Mouse (Mus musculus): ENCODE data around the gene Dclre1b. TPM values are rescaled to one million over a fixed set of nuclear protein-coding genes. Genes with fewer than 3 reads are reported as not detected.

Dclre1b gene
- polyA plus RNA-seq, 1 experiment: 17.5 TPM

- no peak overlapping the region for H3K27ac ChIP-seq (ENCODE audit: insufficient read depth, low read depth, low read length)
- no peak overlapping the region for H3K4me3 ChIP-seq (ENCODE audit: insufficient read depth, low read length)
- H3K4me1 ChIP-seq (ENCODE audit: control insufficient read depth, insufficient read depth, low read length): peaks cover 36% of the 10 kb centered on the region
- TF ChIP-seq POLR2A (IDR thresholded peaks at IDR 0.05; ENCODE audit: borderline replicate concordance, low read depth, low read length) (no peak), CTCF (IDR thresholded peaks at IDR 0.05; ENCODE audit: low read depth, low read length) (no peak)
Measured at GRCm38 (mm10) chr3:103774009-103774408, 35.2 kb downstream of the Dclre1b start.

DNA sequence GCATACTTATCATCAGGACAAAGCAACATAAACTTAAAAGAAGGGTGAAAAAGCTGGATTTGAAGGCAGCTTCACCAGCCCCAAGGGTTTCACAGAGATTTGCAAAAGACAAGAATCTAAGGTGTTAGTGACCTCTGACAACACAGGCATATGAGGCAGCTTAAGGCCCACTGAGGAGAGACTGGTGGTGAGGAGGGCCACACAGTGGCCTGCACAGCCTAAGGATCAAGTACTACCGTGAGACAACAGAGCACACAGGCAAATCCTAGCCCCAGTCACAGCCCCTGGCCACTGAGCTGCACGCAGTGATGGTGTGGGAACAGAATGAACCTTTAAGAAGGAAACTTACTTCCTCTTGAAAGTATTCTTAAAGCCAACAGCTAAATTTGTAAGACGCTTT lies 35.7 kb downstream of the Dclre1b start:
- H3K27ac ChIP-seq (ENCODE audit: insufficient read depth, low read depth, low read length): peak overlapping the region; percentile 14
- H3K4me1 ChIP-seq (ENCODE audit: control insufficient read depth, insufficient read depth, low read length): peaks cover 32% of the 10 kb centered on the region
- TF ChIP-seq CTCF (IDR thresholded peaks at IDR 0.05; ENCODE audit: low read depth, low read length): no peak
- no peak for TF ChIP-seq POLR2A (IDR thresholded peaks at IDR 0.05; ENCODE audit: borderline replicate concordance, low read depth, low read length)
- H3K4me3 ChIP-seq (ENCODE audit: insufficient read depth, low read length): no peak overlapping the region

GRCm38 (mm10) chr3:103772846-103773245 lies 36.4 kb downstream of the Dclre1b start:
- Histone ChIP-seq H3K4me1 (ENCODE audit: control insufficient read depth, insufficient read depth, low read length) (peaks cover 28% of the 10 kb centered on the region), H3K4me3 (ENCODE audit: insufficient read depth, low read length) (no peak overlapping the region), H3K27ac (ENCODE audit: insufficient read depth, low read depth, low read length) (no peak overlapping the region)
- TF ChIP-seq CTCF (IDR thresholded peaks at IDR 0.05; ENCODE audit: low read depth, low read length) (no peak), POLR2A (IDR thresholded peaks at IDR 0.05; ENCODE audit: borderline replicate concordance, low read depth, low read length) (no peak)

- TF ChIP-seq CTCF (IDR thresholded peaks at IDR 0.05; ENCODE audit: low read depth, low read length) (no peak), POLR2A (IDR thresholded peaks at IDR 0.05; ENCODE audit: borderline replicate concordance, low read depth, low read length) (no peak)
- no peak overlapping the region for H3K4me3 ChIP-seq (ENCODE audit: insufficient read depth, low read length)
Measured at GRCm38 (mm10) chr3:103771531-103772130, 37.6 kb downstream of the Dclre1b start.

DNA sequence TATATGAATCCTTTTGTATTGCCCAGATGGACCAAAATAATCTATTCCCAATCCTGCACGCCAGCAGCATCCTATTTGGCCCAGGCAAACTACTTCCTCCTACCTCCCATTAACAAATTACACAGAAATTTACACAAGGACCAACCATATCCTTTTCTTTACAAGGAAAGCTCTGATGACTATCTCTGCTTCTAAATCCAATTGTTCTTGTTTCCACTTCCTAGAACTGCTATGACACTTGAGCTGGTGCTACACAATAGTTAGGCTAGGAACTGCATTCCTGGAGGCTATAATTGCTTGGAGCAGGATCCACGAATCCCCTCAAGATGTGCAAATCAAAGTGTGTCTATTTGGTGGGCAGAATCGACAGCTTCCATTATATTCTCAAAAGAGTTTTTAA lies 42.5 kb downstream of the Dclre1b start:
- H3K27ac ChIP-seq (ENCODE audit: insufficient read depth, low read depth, low read length): no peak overlapping the region
- no peak overlapping the region for H3K4me3 ChIP-seq (ENCODE audit: insufficient read depth, low read length)
- H3K4me1 ChIP-seq (ENCODE audit: control insufficient read depth, insufficient read depth, low read length): peaks cover 4% of the 10 kb centered on the region
- TF ChIP-seq POLR2A (IDR thresholded peaks at IDR 0.05; ENCODE audit: borderline replicate concordance, low read depth, low read length): no peak
- no peak for TF ChIP-seq CTCF (IDR thresholded peaks at IDR 0.05; ENCODE audit: low read depth, low read length)

More at GRCm38 (mm10) chr3:103771531-103772130, 37.6 kb downstream of the Dclre1b start:
- H3K4me1 ChIP-seq (ENCODE audit: control insufficient read depth, insufficient read depth, low read length): peaks cover 28% of the 10 kb centered on the region
- no peak overlapping the region for H3K27ac ChIP-seq (ENCODE audit: insufficient read depth, low read depth, low read length)

DNA sequence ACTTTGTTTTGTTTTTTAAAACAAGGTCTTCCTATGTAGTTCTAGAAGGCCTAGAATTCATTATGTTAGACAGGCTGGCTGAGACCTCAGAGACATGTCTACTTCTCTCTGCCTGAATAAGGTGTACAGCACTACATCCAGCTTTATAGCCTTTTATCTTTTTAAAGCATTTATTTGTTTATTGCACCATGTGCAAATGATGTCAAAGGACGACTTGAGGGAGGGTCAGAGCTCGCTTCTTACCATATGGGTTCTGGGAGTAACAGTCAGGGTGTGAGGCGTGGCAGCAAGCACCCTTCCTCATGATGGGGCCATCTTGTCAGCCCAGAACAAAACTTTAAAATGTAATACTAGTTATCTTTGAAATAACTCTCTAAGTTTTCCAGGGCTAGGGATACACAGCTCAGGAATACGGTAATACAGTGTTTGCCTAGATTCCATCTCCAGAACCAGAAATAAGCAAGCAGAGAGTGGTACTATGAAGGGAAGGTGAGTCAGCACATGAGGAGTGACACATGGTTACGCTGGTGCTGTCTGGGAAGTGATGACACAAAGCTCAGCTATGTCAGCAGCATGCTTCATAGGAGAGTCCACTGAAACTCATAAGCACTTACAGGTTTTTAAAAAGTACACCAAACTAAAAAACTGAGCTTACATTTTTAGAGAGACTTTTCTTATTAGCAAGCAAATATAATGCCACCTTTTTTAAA lies 49.8 kb downstream of the Dclre1b start:
- TF ChIP-seq CTCF (IDR thresholded peaks at IDR 0.05; ENCODE audit: low read depth, low read length): no peak
- no peak for TF ChIP-seq POLR2A (IDR thresholded peaks at IDR 0.05; ENCODE audit: borderline replicate concordance, low read depth, low read length)
- Histone ChIP-seq H3K27ac (ENCODE audit: insufficient read depth, low read depth, low read length) (no peak overlapping the region), H3K4me3 (ENCODE audit: insufficient read depth, low read length) (no peak overlapping the region), H3K4me1 (ENCODE audit: control insufficient read depth, insufficient read depth, low read length) (0 out of 2 replicates have a peak, but pooled peaks cover 2% of the 10 kb centered on the region)

DNA sequence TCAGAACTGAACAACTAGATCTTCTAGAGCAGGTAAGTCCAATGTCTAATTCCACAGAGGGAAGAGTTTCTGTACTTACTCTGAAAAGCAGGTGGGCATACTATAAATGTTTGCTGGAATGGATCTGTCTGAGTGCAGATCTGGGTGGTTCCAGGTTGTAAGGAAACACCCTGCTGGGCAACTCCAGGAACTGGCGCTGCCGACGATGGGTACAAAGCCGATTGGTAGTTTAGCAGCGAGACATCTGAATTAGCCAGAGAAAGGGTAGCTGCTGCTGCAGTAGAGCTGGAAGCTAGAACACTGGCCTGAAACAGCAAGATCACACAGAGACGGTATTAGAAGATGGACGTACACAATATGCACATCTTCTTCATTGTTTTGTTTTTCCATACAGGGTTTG lies 50.8 kb downstream of the Dclre1b start:
- TF ChIP-seq POLR2A (IDR thresholded peaks at IDR 0.05; ENCODE audit: borderline replicate concordance, low read depth, low read length) (no peak), CTCF (IDR thresholded peaks at IDR 0.05; ENCODE audit: low read depth, low read length) (no peak)
- Histone ChIP-seq H3K27ac (ENCODE audit: insufficient read depth, low read depth, low read length) (no peak overlapping the region), H3K4me1 (ENCODE audit: control insufficient read depth, insufficient read depth, low read length) (0 out of 2 replicates have a peak, but pooled peaks cover 2% of the 10 kb centered on the region)

DNA sequence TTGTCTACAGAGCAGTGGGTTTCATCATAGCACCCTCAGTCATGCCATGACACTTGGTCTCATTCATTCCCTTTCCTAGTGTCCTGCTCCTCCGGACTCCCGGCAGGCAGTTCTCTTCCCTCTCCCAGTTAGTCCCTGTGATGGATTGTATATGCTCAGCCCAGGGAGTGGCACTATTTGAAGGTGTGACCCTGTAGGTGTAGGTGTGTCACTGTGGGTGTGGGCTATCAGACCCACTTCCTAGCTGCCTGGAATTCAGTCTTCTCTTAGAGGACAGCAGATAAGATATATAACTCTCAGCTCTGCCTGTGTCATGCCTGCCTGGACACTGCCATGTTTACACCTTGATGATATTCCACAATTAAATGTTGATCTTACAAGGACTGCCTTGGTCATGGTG lies 52.3 kb downstream of the Dclre1b start:
- Histone ChIP-seq H3K4me1 (ENCODE audit: control insufficient read depth, insufficient read depth, low read length) (0 out of 2 replicates have a peak, but pooled peaks cover 2% of the 10 kb centered on the region), H3K4me3 (ENCODE audit: insufficient read depth, low read length) (no peak overlapping the region), H3K27ac (ENCODE audit: insufficient read depth, low read depth, low read length) (no peak overlapping the region)
- TF ChIP-seq POLR2A (IDR thresholded peaks at IDR 0.05; ENCODE audit: borderline replicate concordance, low read depth, low read length) (no peak), CTCF (IDR thresholded peaks at IDR 0.05; ENCODE audit: low read depth, low read length) (no peak)

More for the DNA sequence above, 50.8 kb downstream of the Dclre1b start:
- H3K4me3 ChIP-seq (ENCODE audit: insufficient read depth, low read length): no peak overlapping the region

- TF ChIP-seq CTCF (IDR thresholded peaks at IDR 0.05; ENCODE audit: low read depth, low read length) (no peak), POLR2A (IDR thresholded peaks at IDR 0.05; ENCODE audit: borderline replicate concordance, low read depth, low read length) (no peak)
- Histone ChIP-seq H3K4me3 (ENCODE audit: insufficient read depth, low read length) (no peak overlapping the region), H3K4me1 (ENCODE audit: control insufficient read depth, insufficient read depth, low read length) (0 out of 2 replicates have a peak, but pooled peaks cover 2% of the 10 kb centered on the region), H3K27ac (ENCODE audit: insufficient read depth, low read depth, low read length) (no peak overlapping the region)
Measured at GRCm38 (mm10) chr3:103755351-103755750, 53.9 kb downstream of the Dclre1b start.

DNA sequence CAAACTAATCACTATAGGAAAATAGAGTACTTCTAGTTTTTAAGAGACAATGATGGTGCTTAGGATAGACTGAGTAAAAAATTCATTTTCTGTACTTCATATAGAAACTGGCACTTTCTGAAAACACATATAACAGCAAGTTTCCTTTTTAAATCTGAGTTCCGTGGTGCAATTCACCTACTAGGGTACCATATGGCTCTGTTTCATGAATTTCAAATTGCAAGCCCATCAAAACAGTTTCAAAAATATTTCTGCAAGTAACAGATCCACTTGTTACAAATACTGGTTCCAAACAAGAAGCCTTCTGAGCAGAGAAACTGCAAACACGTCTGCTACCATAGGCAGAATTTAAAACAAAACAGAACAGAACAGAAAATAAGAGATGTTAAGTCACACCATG lies 57.7 kb downstream of the Dclre1b start:
- Histone ChIP-seq H3K27ac (ENCODE audit: insufficient read depth, low read depth, low read length) (no peak overlapping the region), H3K4me1 (ENCODE audit: control insufficient read depth, insufficient read depth, low read length) (no peaks in the 10 kb centered on the region), H3K4me3 (ENCODE audit: insufficient read depth, low read length) (no peak overlapping the region)
- TF ChIP-seq POLR2A (IDR thresholded peaks at IDR 0.05; ENCODE audit: borderline replicate concordance, low read depth, low read length): no peak
- TF ChIP-seq CTCF (IDR thresholded peaks at IDR 0.05; ENCODE audit: low read depth, low read length): no peak

Other genes with a start within 250 kb of the Dclre1b start
- not detected in 2 replicates for gene Syt6, start 234.2 kb downstream of the Dclre1b start, polyA plus RNA-seq (2012; ENCODE audit: insufficient read depth, insufficient read length, missing spikeins)
- 0.36 and 3.3 TPM in 2 replicates for gene Atg4a-ps, start 163.4 kb downstream of the Dclre1b start, polyA plus RNA-seq (2012; ENCODE audit: insufficient read depth, insufficient read length, missing spikeins)
- 7.6 and 8.3 TPM in 2 replicates for gene Olfml3, start 71.4 kb downstream of the Dclre1b start, polyA plus RNA-seq (2012; ENCODE audit: insufficient read depth, insufficient read length, missing spikeins)
- not detected in 2 replicates for gene Gm10964, start 70.1 kb downstream of the Dclre1b start, polyA plus RNA-seq (2012; ENCODE audit: insufficient read depth, insufficient read length, missing spikeins)
- gene Hipk1, start 17.9 kb downstream of the Dclre1b start, polyA plus RNA-seq (2012; ENCODE audit: insufficient read depth, insufficient read length, missing spikeins): 63.3 and 82.6 TPM in 2 replicates
- 8.4 and 11.7 TPM in 2 replicates for gene Ap4b1, start 76 bp upstream of the Dclre1b start, polyA plus RNA-seq (2012; ENCODE audit: insufficient read depth, insufficient read length, missing spikeins)
- not detected in 2 replicates for gene Gm43064, start 129 bp upstream of the Dclre1b start, polyA plus RNA-seq (2012; ENCODE audit: insufficient read depth, insufficient read length, missing spikeins)
- not detected in 2 replicates for gene Bcl2l15, start 23.2 kb upstream of the Dclre1b start, polyA plus RNA-seq (2012; ENCODE audit: insufficient read depth, insufficient read length, missing spikeins)
- gene Ptpn22, start 50.4 kb upstream of the Dclre1b start, polyA plus RNA-seq (2012; ENCODE audit: insufficient read depth, insufficient read length, missing spikeins): 76.0 and 78.0 TPM in 2 replicates
- 12.6 and 13.4 TPM in 2 replicates for gene Rsbn1, start 104.7 kb upstream of the Dclre1b start, polyA plus RNA-seq (2012; ENCODE audit: insufficient read depth, insufficient read length, missing spikeins)
- gene Phtf1, start 158.7 kb upstream of the Dclre1b start, polyA plus RNA-seq (2012; ENCODE audit: insufficient read depth, insufficient read length, missing spikeins): 14.0 and 15.6 TPM in 2 replicates